Mouse (Mus musculus) midbrain, embryonic 14.5 days (tissue): ENCODE data around the gene Pcbp2. TPM values are rescaled to one million over a fixed set of nuclear protein-coding genes. Genes with fewer than 3 reads are reported as not detected.

Experiments
- ATAC-seq: fragments of 200-750 bp; cut with Nextera tagmentation; 2 replicates; pipeline ENCODE4 v1.8.0; 2017; ENCODE audit warnings: moderate number of reproducible peaks, moderate library complexity; ENCODE audit not compliant: low FRiP score, low TSS enrichment
- DNase-seq: peaks from one replicate; pipeline ENCODE4 v3.0.0-alpha.2; 2015
- H3K27ac ChIP-seq: fragments of 300-500 bp; sonication (generic); replicated peaks from 2 replicates; pipeline ENCODE4 v1.5.1; 2014; ENCODE audit warnings: mild to moderate bottlenecking, low read depth, low read length, moderate library complexity
- H3K27me3 ChIP-seq: fragments of 300-500 bp; sonication (generic); 2 replicates; pipeline ENCODE4 v1.6.1; 2014; ENCODE audit warnings: low read length, control low read depth, mixed read lengths; ENCODE audit not compliant: control insufficient read depth, insufficient read depth
- H3K36me3 ChIP-seq: fragments of 300-500 bp; sonication (generic); 2 replicates; pipeline ENCODE4 v1.6.1; 2014; ENCODE audit warnings: low read length, control low read depth; ENCODE audit not compliant: control insufficient read depth, insufficient read depth
- H3K4me1 ChIP-seq: fragments of 300-500 bp; sonication (generic); 2 replicates; pipeline ENCODE4 v1.6.1; 2014; ENCODE audit warnings: mild to moderate bottlenecking, antibody characterized with exemption, low read length, control low read depth; ENCODE audit not compliant: control insufficient read depth, insufficient read depth
- H3K4me2 ChIP-seq: fragments of 300-500 bp; sonication (generic); 2 replicates; pipeline ENCODE4 v1.6.1; 2014; ENCODE audit warnings: mild to moderate bottlenecking, low read length, moderate library complexity
- H3K4me3 ChIP-seq: fragments of 300-500 bp; sonication (generic); replicated peaks from 2 replicates; pipeline ENCODE4 v1.5.1; 2014; ENCODE audit warnings: low read depth, low read length
- H3K9ac ChIP-seq: fragments of 300-500 bp; sonication (generic); replicated peaks from 2 replicates; pipeline ENCODE4 v1.6.1; 2014; ENCODE audit warnings: mild to moderate bottlenecking, low read length, moderate library complexity
- H3K9me3 ChIP-seq: fragments of 300-500 bp; sonication (generic); 2 replicates; pipeline ENCODE4 v1.6.1; 2016; ENCODE audit warnings: low read length, control low read depth, mixed read lengths; ENCODE audit not compliant: control insufficient read depth
- WGBS: fragments of 180-500 bp; shearing (Covaris S2); extraction: QIAGEN DNeasy Blood & Tissue Kit; methylation state at CpG from one replicate; pipeline ENCODE4 v1.1.7; 2014; 5-methylcytosine and 5-hydroxymethylcytosine counted together
- polyA plus RNA-seq: library from polyadenylated mRNA; unstranded; fragments of >200 nt; fragmentation: Nextera tagmentation; extraction: Ambion mirVana; gene quantifications from 2 replicates; pipeline ENCODE4 v1.2.1, GENCODE M21; 2014

Pcbp2 gene
- polyA plus RNA-seq, 1 experiment from 2014 or later, result 187 TPM

GRCm38 (mm10) chr15:102445146-102445545 lies 25.2 kb upstream of the Pcbp2 start, which contains the start of gene Amhr2:
Gene Amhr2 (plus strand): TSS chr15:102445367.
- ATAC-seq (no peak), DNase-seq (no peak)
- WGBS, result 65% methylated on average over 8 of the region's 8 CpGs
- H3K27ac ChIP-seq, result no peak within 1 kb of the TSS
- H3K36me3 ChIP-seq, result no peaks in the 10 kb centered on the region
- H3K27me3 ChIP-seq, result no peaks in the 10 kb centered on the region
- no peak within 1 kb of the TSS for H3K9ac ChIP-seq
- H3K4me1 ChIP-seq, result no peaks in the 10 kb centered on the region
- no peak within 1 kb of the TSS for H3K4me2 ChIP-seq
- H3K4me3 ChIP-seq, result no peak within 1 kb of the TSS
- H3K9me3 ChIP-seq, result no peaks in the 10 kb centered on the region

GRCm38 (mm10) chr15:102446448-102446847 lies 23.9 kb upstream of the Pcbp2 start:
- H3K36me3 ChIP-seq, result no peaks in the 10 kb centered on the region
- ATAC-seq (no peak), DNase-seq (no peak)
- WGBS, result 64% methylated on average over 5 of the region's 6 CpGs
- H3K27me3 ChIP-seq, result no peaks in the 10 kb centered on the region
- no peaks in the 10 kb centered on the region for H3K4me1 ChIP-seq
- H3K4me3 ChIP-seq, result no peak overlapping the region
- H3K4me2 ChIP-seq, result no peak overlapping the region
- no peaks in the 10 kb centered on the region for H3K9me3 ChIP-seq
- H3K27ac ChIP-seq, result no peak overlapping the region
- no peak overlapping the region for H3K9ac ChIP-seq

- Histone ChIP-seq H3K9me3 (no peaks in the 10 kb centered on the region), H3K27ac (no peak overlapping the region), H3K36me3 (no peaks in the 10 kb centered on the region), H3K27me3 (no peaks in the 10 kb centered on the region), H3K4me3 (no peak overlapping the region), H3K9ac (no peak overlapping the region), H3K4me2 (no peak overlapping the region), H3K4me1 (no peaks in the 10 kb centered on the region)
- no peak for DNase-seq
- no peak for ATAC-seq
- 79% methylated on average over 8 of the region's 8 CpGs for WGBS
Measured at GRCm38 (mm10) chr15:102449366-102449765, 21.0 kb upstream of the Pcbp2 start.

- ATAC-seq (no peak), DNase-seq (no peak)
Measured at GRCm38 (mm10) chr15:102450928-102451327, 19.4 kb upstream of the Pcbp2 start.

GRCm38 (mm10) chr15:102451666-102452430 lies 18.5 kb upstream of the Pcbp2 start:
- Histone ChIP-seq H3K9ac (no peak overlapping the region), H3K27ac (no peak overlapping the region), H3K36me3 (no peaks in the 10 kb centered on the region), H3K4me1 (no peaks in the 10 kb centered on the region), H3K4me2 (no peak overlapping the region), H3K4me3 (no peak overlapping the region), H3K9me3 (no peaks in the 10 kb centered on the region), H3K27me3 (no peaks in the 10 kb centered on the region)
- no peak for ATAC-seq
- no peak for DNase-seq
- 86% methylated on average over 26 of the region's 26 CpGs for WGBS

More at GRCm38 (mm10) chr15:102450928-102451327, 19.4 kb upstream of the Pcbp2 start:
- Histone ChIP-seq H3K27me3 (no peaks in the 10 kb centered on the region), H3K9me3 (no peaks in the 10 kb centered on the region), H3K9ac (no peak overlapping the region), H3K4me3 (no peak overlapping the region), H3K27ac (no peak overlapping the region), H3K36me3 (no peaks in the 10 kb centered on the region), H3K4me2 (no peak overlapping the region), H3K4me1 (no peaks in the 10 kb centered on the region)
- WGBS, result 23% methylated on average over 7 of the region's 7 CpGs

GRCm38 (mm10) chr15:102455993-102456392 lies 14.3 kb upstream of the Pcbp2 start:
- DNase-seq (no peak), ATAC-seq (no peak)

GRCm38 (mm10) chr15:102458050-102458736 lies 12.1 kb upstream of the Pcbp2 start:
- no peak for ATAC-seq
- 0 out of 2 replicates have a peak, but pooled peaks cover 6% of the 10 kb centered on the region for H3K36me3 ChIP-seq

More at GRCm38 (mm10) chr15:102455993-102456392, 14.3 kb upstream of the Pcbp2 start:
- Histone ChIP-seq H3K36me3 (no peaks in the 10 kb centered on the region), H3K9ac (no peak overlapping the region), H3K4me2 (no peak overlapping the region), H3K9me3 (no peaks in the 10 kb centered on the region), H3K4me1 (peaks cover 8% of the 10 kb centered on the region), H3K27ac (no peak overlapping the region), H3K27me3 (no peaks in the 10 kb centered on the region), H3K4me3 (no peak overlapping the region)
- WGBS, result 39% methylated on average over 6 of the region's 6 CpGs

GRCm38 (mm10) chr15:102458904-102459317 lies 11.4 kb upstream of the Pcbp2 start, which contains the start of gene Prr13:
Gene Prr13 (plus strand): TSS chr15:102459028.
- ATAC-seq, result peak; percentile 74
- under 1% methylated on average over 19 of the region's 19 CpGs for WGBS
- no peaks in the 10 kb centered on the region for H3K27me3 ChIP-seq
- peak; percentile 97 for DNase-seq
- H3K36me3 ChIP-seq, result 0 out of 2 replicates have a peak, but pooled peaks cover 6% of the 10 kb centered on the region
- H3K4me2 ChIP-seq, result peak within 1 kb of the TSS; percentile 63
- no peaks in the 10 kb centered on the region for H3K9me3 ChIP-seq
- H3K9ac ChIP-seq, result peak within 1 kb of the TSS; percentile 47
- H3K27ac ChIP-seq, result peak within 1 kb of the TSS; percentile 46; the same call in 1 of the 2 replicates
- peaks cover 8% of the 10 kb centered on the region for H3K4me1 ChIP-seq
- peak within 1 kb of the TSS; percentile 45 for H3K4me3 ChIP-seq

More at GRCm38 (mm10) chr15:102458050-102458736, 12.1 kb upstream of the Pcbp2 start:
- DNase-seq, result no peak
- Histone ChIP-seq H3K4me2 (peak overlapping the region; percentile 63), H3K27me3 (no peaks in the 10 kb centered on the region), H3K4me1 (peaks cover 8% of the 10 kb centered on the region), H3K27ac (peak overlapping the region; percentile 46; the same call in 1 of the 2 replicates), H3K9me3 (no peaks in the 10 kb centered on the region), H3K9ac (peak overlapping the region; percentile 47; the same call in 1 of the 2 replicates), H3K4me3 (peak overlapping the region; percentile 45)
- 82% methylated on average over 5 of the region's 5 CpGs for WGBS
